Mouse (Mus musculus): ENCODE data around the gene Nrp1. TPM values are rescaled to one million over a fixed set of nuclear protein-coding genes. Genes with fewer than 3 reads are reported as not detected.

Nrp1 gene
- polyA plus RNA-seq, 1 experiment from 2014 or later: 144 TPM

GRCm38 (mm10) chr8:128361343-128361870 is 3.0 kb downstream of the Nrp1 start:
- peak overlapping the region; percentile 45 for H3K27ac ChIP-seq (ENCODE audit: low read length)
- peak overlapping the region; percentile 96 for H3K4me3 ChIP-seq (ENCODE audit: low read length)
- peak overlapping the region; percentile 94 for H3K9ac ChIP-seq (ENCODE audit: low read length)
- peak overlapping the region; percentile 99 for H3K4me2 ChIP-seq (ENCODE audit: low read depth, low read length)
- WGBS: 35% methylated on average over 5 of the region's 5 CpGs
- no peaks in the 10 kb centered on the region for H3K9me3 ChIP-seq (ENCODE audit: control insufficient read depth, low read length)
- H3K36me3 ChIP-seq (ENCODE audit: control insufficient read depth, insufficient read depth, low read length): 0 out of 2 replicates have a peak, but pooled peaks cover 4% of the 10 kb centered on the region
- H3K4me1 ChIP-seq (replicated peaks; ENCODE audit: control insufficient read depth, insufficient read depth, low read length): peaks cover 47% of the 10 kb centered on the region
- no peaks in the 10 kb centered on the region for H3K27me3 ChIP-seq (ENCODE audit: control insufficient read depth, insufficient read depth, low read depth, low read length)
- no peak for ATAC-seq (ENCODE audit: low read depth)

- Histone ChIP-seq H3K36me3 (ENCODE audit: control insufficient read depth, insufficient read depth, low read length) (0 out of 2 replicates have a peak, but pooled peaks cover 4% of the 10 kb centered on the region), H3K4me1 (replicated peaks; ENCODE audit: control insufficient read depth, insufficient read depth, low read length) (peaks cover 42% of the 10 kb centered on the region), H3K9ac (ENCODE audit: low read length) (peak overlapping the region; percentile 32), H3K27me3 (ENCODE audit: control insufficient read depth, insufficient read depth, low read depth, low read length) (no peaks in the 10 kb centered on the region), H3K4me2 (ENCODE audit: low read depth, low read length) (peak overlapping the region; percentile 48), H3K9me3 (ENCODE audit: control insufficient read depth, low read length) (no peaks in the 10 kb centered on the region), H3K4me3 (ENCODE audit: low read length) (peak overlapping the region; percentile 31), H3K27ac (ENCODE audit: low read length) (no peak overlapping the region)
- ATAC-seq (ENCODE audit: low read depth): no peak
- WGBS: 7% methylated on average over 11 of the region's 11 CpGs
These were observed 4.7 kb downstream of the Nrp1 start for GRCm38 (mm10) chr8:128362940-128363595.

GRCm38 (mm10) chr8:128370496-128370895 is 12.1 kb downstream of the Nrp1 start:
- Histone ChIP-seq H3K27ac (ENCODE audit: low read length) (no peak overlapping the region), H3K4me2 (ENCODE audit: low read depth, low read length) (no peak overlapping the region), H3K9ac (ENCODE audit: low read length) (no peak overlapping the region), H3K9me3 (ENCODE audit: control insufficient read depth, low read length) (no peaks in the 10 kb centered on the region), H3K27me3 (ENCODE audit: control insufficient read depth, insufficient read depth, low read depth, low read length) (no peaks in the 10 kb centered on the region), H3K4me1 (replicated peaks; ENCODE audit: control insufficient read depth, insufficient read depth, low read length) (peaks cover 9% of the 10 kb centered on the region), H3K36me3 (ENCODE audit: control insufficient read depth, insufficient read depth, low read length) (peaks cover 9% of the 10 kb centered on the region; the same call in 1 of the 2 replicates), H3K4me3 (ENCODE audit: low read length) (no peak overlapping the region)
- no peak for ATAC-seq (ENCODE audit: low read depth)
- WGBS: 41% methylated on average over 4 of the region's 4 CpGs

GRCm38 (mm10) chr8:128371026-128371425 is 12.6 kb downstream of the Nrp1 start:
- peaks cover 9% of the 10 kb centered on the region; the same call in 1 of the 2 replicates for H3K36me3 ChIP-seq (ENCODE audit: control insufficient read depth, insufficient read depth, low read length)
- ATAC-seq (ENCODE audit: low read depth): no peak
- 70% methylated on average over 6 of the region's 6 CpGs for WGBS
- no peak overlapping the region for H3K4me3 ChIP-seq (ENCODE audit: low read length)
- H3K4me2 ChIP-seq (ENCODE audit: low read depth, low read length): no peak overlapping the region
- peaks cover 8% of the 10 kb centered on the region; the same call in 1 of the 2 replicates for H3K4me1 ChIP-seq (replicated peaks; ENCODE audit: control insufficient read depth, insufficient read depth, low read length)
- H3K27me3 ChIP-seq (ENCODE audit: control insufficient read depth, insufficient read depth, low read depth, low read length): no peaks in the 10 kb centered on the region
- no peak overlapping the region for H3K27ac ChIP-seq (ENCODE audit: low read length)
- no peak overlapping the region for H3K9ac ChIP-seq (ENCODE audit: low read length)
- H3K9me3 ChIP-seq (ENCODE audit: control insufficient read depth, low read length): no peaks in the 10 kb centered on the region

GRCm38 (mm10) chr8:128371789-128372188 is 13.4 kb downstream of the Nrp1 start:
- 53% methylated on average over 3 of the region's 3 CpGs for WGBS
- Histone ChIP-seq H3K27ac (ENCODE audit: low read length) (no peak overlapping the region), H3K36me3 (ENCODE audit: control insufficient read depth, insufficient read depth, low read length) (peaks cover 9% of the 10 kb centered on the region; the same call in 1 of the 2 replicates), H3K4me3 (ENCODE audit: low read length) (no peak overlapping the region), H3K4me1 (replicated peaks; ENCODE audit: control insufficient read depth, insufficient read depth, low read length) (peaks cover 11% of the 10 kb centered on the region; the same call in 1 of the 2 replicates), H3K9me3 (ENCODE audit: control insufficient read depth, low read length) (no peaks in the 10 kb centered on the region), H3K27me3 (ENCODE audit: control insufficient read depth, insufficient read depth, low read depth, low read length) (no peaks in the 10 kb centered on the region), H3K9ac (ENCODE audit: low read length) (no peak overlapping the region), H3K4me2 (ENCODE audit: low read depth, low read length) (no peak overlapping the region)
- no peak for ATAC-seq (ENCODE audit: low read depth)

GRCm38 (mm10) chr8:128372724-128373123 is 14.3 kb downstream of the Nrp1 start:
- no peak for ATAC-seq (ENCODE audit: low read depth)
- H3K9ac ChIP-seq (ENCODE audit: low read length): no peak overlapping the region
- no peak overlapping the region for H3K4me2 ChIP-seq (ENCODE audit: low read depth, low read length)
- peaks cover 9% of the 10 kb centered on the region; the same call in 1 of the 2 replicates for H3K36me3 ChIP-seq (ENCODE audit: control insufficient read depth, insufficient read depth, low read length)
- H3K27ac ChIP-seq (ENCODE audit: low read length): no peak overlapping the region
- H3K4me1 ChIP-seq (replicated peaks; ENCODE audit: control insufficient read depth, insufficient read depth, low read length): peaks cover 10% of the 10 kb centered on the region; the same call in 1 of the 2 replicates
- no peaks in the 10 kb centered on the region for H3K27me3 ChIP-seq (ENCODE audit: control insufficient read depth, insufficient read depth, low read depth, low read length)
- no peak overlapping the region for H3K4me3 ChIP-seq (ENCODE audit: low read length)
- H3K9me3 ChIP-seq (ENCODE audit: control insufficient read depth, low read length): no peaks in the 10 kb centered on the region
- WGBS: 76% methylated on average over 5 of the region's 5 CpGs

GRCm38 (mm10) chr8:128373418-128373817 is 15.0 kb downstream of the Nrp1 start:
- Histone ChIP-seq H3K4me2 (ENCODE audit: low read depth, low read length) (no peak overlapping the region), H3K27me3 (ENCODE audit: control insufficient read depth, insufficient read depth, low read depth, low read length) (no peaks in the 10 kb centered on the region), H3K27ac (ENCODE audit: low read length) (no peak overlapping the region), H3K9me3 (ENCODE audit: control insufficient read depth, low read length) (no peaks in the 10 kb centered on the region), H3K36me3 (ENCODE audit: control insufficient read depth, insufficient read depth, low read length) (peaks cover 9% of the 10 kb centered on the region; the same call in 1 of the 2 replicates), H3K4me1 (replicated peaks; ENCODE audit: control insufficient read depth, insufficient read depth, low read length) (peaks cover 11% of the 10 kb centered on the region; the same call in 1 of the 2 replicates), H3K4me3 (ENCODE audit: low read length) (no peak overlapping the region), H3K9ac (ENCODE audit: low read length) (no peak overlapping the region)
- 74% methylated on average over 6 of the region's 6 CpGs for WGBS
- ATAC-seq (ENCODE audit: low read depth): no peak

- Histone ChIP-seq H3K4me3 (ENCODE audit: low read length) (no peak overlapping the region), H3K4me2 (ENCODE audit: low read depth, low read length) (no peak overlapping the region), H3K9ac (ENCODE audit: low read length) (no peak overlapping the region), H3K36me3 (ENCODE audit: control insufficient read depth, insufficient read depth, low read length) (peaks cover 9% of the 10 kb centered on the region; the same call in 1 of the 2 replicates), H3K27ac (ENCODE audit: low read length) (no peak overlapping the region), H3K27me3 (ENCODE audit: control insufficient read depth, insufficient read depth, low read depth, low read length) (no peaks in the 10 kb centered on the region), H3K4me1 (replicated peaks; ENCODE audit: control insufficient read depth, insufficient read depth, low read length) (peaks cover 9% of the 10 kb centered on the region; the same call in 1 of the 2 replicates), H3K9me3 (ENCODE audit: control insufficient read depth, low read length) (no peaks in the 10 kb centered on the region)
- no peak for ATAC-seq (ENCODE audit: low read depth)
- 45% methylated on average over 4 of the region's 4 CpGs for WGBS
These were observed 16.9 kb downstream of the Nrp1 start for GRCm38 (mm10) chr8:128375291-128375690.

- WGBS: 26% methylated on average over 3 of the region's 3 CpGs
- H3K9ac ChIP-seq (ENCODE audit: low read length): no peak overlapping the region
- peaks cover 23% of the 10 kb centered on the region for H3K4me1 ChIP-seq (replicated peaks; ENCODE audit: control insufficient read depth, insufficient read depth, low read length)
- no peak overlapping the region for H3K4me2 ChIP-seq (ENCODE audit: low read depth, low read length)
- no peaks in the 10 kb centered on the region for H3K36me3 ChIP-seq (ENCODE audit: control insufficient read depth, insufficient read depth, low read length)
- ATAC-seq (ENCODE audit: low read depth): peak; percentile 64
- no peaks in the 10 kb centered on the region for H3K9me3 ChIP-seq (ENCODE audit: control insufficient read depth, low read length)
- no peak overlapping the region; the same call in 1 of the 2 replicates for H3K27ac ChIP-seq (ENCODE audit: low read length)
- H3K4me3 ChIP-seq (ENCODE audit: low read length): no peak overlapping the region
- H3K27me3 ChIP-seq (ENCODE audit: control insufficient read depth, insufficient read depth, low read depth, low read length): no peaks in the 10 kb centered on the region
These were observed 24.8 kb downstream of the Nrp1 start for GRCm38 (mm10) chr8:128383176-128383575.
